Mouse (Mus musculus): ENCODE data around the gene AI837181.

Gene AI837181

DNA sequence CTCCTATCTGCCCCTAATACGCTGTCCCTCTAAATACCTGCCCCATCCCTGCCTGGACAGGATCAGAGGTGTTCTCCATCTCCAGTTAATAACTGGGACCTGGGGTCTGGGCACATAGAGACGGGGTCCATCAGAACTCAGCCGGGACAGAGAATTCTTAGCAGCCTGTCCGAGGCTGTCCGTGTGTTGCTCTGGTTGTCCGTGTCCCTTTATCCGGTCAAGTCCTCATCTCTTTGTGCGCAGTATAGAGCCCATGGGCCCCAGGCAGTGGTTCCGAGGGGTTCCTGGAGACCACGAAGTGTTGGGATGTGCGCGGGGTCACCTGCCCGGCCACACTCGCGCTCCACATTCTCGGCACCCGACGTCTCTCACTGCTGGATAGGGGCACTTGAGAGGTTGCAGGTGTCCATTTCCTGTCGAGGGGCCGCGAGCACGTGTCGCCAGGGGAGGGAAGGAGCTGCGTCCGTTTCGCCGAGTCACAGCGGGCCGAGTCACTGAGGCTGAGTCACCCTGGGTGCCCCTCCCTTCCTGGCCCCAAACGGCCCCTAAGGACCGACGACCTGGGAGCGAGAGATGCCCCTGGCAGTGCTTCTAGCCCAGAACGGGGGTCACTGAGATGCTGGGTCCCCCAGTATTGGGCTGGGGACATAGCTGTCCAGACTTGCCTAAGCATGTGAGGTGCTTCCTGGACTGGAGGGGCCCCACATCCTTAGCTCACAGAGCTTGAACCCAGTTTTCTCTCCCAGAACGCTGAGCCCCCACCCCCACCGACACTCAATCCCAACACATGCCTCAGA, 23.6 kb downstream of the AI837181 start:
- peak; percentile 47 to 54 for DNase-seq

DNA sequence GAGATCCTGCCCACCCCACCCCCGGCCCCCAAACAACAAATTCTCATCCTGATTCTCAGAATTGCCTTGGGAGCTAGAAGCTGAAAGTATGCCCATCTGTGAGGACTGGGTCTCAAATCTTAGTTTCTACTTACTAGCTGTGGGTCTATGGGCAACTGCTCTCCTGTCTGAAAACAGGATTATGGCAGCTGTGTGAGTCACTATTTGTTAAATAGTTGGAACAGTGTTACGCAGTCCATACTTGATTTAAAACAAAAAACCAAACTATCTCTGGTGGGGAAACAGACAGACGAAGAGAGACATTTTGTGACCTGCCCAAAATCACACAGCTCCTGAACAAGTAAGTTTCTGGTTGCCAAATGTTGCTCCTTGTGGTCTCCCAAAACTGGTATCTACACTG, 24.7 kb downstream of the AI837181 start:
- DNase-seq, result no peak

DNA sequence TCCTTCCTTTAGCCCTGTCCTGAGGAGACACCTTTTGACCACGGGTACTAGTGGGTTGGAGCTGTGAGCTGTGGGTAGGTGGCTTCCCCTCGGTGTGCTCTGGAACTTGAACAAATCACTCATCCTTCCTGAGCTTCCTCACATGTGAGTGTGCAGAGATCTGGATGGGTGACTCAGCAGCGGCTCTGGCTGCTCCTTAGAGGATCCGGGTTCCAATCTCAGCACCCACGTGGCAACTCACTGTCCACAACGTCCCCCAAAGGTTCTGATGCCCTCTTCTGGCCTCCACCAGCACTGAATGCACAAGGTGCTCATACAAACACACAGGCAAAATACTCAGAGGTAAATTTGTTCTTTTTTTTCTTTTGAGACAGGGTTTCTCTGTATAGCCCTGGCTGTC, 26.8 kb downstream of the AI837181 start:
- DNase-seq, result no peak

- DNase-seq, result no peak
Observed at GRCm38 (mm10) chr19:5455037-5455436, 30.1 kb downstream of the AI837181 start.

DNA sequence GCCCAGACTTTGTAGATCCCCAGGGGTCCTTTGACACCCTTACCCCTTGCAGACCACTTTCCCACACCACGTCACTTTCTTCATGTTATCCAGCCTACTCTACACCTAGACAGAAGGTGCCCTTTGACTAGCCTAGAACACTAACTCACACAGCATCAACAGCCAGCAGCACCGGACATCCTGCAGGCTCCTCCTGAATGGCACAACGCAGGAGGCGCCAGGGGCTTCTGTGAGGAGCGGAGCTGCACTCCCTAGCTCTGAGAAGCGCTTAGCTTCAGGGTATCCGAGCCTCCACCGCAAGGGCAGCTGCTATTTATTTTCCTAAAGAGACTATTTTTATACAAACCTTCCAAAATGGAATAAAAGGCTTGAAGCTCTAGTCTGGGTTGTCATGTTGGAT, 30.6 kb downstream of the AI837181 start:
- DNase-seq, result no peak

- no peak for DNase-seq
Observed at GRCm38 (mm10) chr19:5456241-5456921, 31.4 kb downstream of the AI837181 start.

GRCm38 (mm10) chr19:5456922-5457745, 32.2 kb downstream of the AI837181 start:
- peak; percentile 93 for DNase-seq

DNA sequence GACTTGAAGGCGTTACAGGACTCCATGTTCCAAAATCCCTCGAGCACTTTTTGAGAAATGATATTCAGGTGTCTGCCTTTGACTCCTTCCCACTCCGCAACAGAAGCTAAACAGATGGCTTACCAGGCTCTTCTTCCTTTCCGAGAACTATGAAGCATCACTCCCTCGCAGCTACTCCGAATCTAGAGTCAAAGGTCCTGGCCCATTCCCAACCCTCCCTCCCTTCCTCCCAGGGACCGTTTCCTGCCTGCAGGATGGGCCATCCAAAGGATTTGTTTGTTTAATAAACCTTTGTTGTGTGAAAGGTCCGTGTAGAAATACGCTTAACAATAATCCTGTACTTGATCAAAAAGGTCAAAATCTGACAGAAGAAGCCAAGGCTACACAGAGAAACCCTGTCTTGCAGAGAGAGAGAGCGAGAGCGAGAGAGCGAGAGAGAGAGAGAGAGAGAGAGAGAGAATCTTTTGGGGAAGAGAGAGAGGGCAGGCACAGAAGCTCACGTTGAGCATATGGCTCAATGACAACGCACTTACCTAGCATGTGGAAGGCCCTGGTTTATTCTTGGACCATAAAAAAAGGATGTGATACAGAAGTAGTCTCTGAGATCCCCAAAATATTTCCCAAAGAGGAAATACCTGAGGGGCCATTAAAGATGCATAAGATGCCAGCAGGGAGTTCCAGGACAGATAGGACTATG, 33.0 kb downstream of the AI837181 start, which contains the start of gene Ccdc85b:
Gene Ccdc85b (minus strand): TSS at position 149 of the 697 bp plus-strand sequence.
- DNase-seq, result no peak

GRCm38 (mm10) chr19:5459019-5459418, 34.1 kb downstream of the AI837181 start:
- no peak for DNase-seq

GRCm38 (mm10) chr19:5459896-5460295, 35.0 kb downstream of the AI837181 start:
- DNase-seq, result no peak

DNA sequence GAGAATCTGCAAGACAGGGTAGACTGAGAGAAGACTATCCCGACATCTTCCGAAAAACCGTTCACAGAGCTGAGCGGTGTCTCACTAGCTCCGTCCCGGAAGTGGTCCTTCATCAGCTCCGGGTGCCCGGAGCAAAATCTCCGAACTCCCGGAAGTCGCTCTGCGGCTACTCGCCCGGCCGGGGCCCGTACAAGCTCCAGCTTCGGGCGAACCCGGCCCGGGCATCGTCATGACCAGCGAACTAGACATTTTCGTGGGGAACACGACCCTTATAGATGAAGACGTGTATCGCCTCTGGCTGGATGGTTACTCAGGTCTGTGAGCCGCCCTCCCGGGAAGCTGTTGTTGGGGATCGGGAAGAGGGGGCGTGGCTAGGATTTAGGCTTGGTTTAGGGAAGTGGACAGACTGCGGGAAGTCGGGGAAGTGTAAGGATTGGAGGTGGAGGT, 35.5 kb downstream of the AI837181 start, which contains the start of gene Fibp:
Gene Fibp (plus strand): TSS at position 151 of the 447 bp plus-strand sequence.
- DNase-seq, result peak; percentile 92 to 93

DNA sequence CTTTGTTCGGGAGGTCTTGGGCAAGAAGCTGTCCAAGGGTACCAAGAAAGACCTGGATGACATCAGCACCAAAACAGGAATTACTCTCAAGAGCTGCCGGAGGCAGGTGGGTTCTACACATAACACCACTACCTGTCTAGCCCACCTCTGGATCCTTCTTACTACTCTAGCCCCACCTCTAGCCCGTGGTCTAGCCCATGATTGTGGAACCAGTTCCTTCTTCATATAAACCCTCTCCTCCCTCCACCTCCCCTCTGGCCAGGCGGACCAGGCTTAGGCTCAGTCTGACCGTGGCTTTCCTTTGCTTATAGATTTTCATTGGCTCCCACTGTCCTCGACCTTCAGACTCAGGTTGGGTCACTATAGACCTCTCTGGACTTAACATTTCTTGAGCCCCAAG, 36.5 kb downstream of the AI837181 start:
- no peak for DNase-seq

DNA sequence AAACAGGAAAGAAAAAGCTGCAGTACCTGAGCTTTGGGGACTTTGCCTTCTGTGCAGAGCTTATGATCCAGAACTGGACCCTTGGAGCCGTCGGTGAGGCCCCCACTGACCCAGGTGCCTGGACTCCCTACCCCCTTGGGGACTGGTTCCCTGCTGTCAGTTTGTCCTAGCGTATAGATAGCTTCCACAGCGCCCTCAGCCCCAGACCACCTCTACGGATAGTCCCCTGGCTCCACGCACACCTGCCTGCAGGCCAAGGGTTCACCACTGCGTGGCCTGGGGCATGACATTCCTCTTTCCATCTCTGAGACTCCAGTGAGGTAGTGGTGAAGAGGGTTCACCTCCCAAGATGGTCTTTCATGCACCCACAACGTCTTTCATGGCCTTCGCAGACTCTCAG, 38.3 kb downstream of the AI837181 start:
- no peak for DNase-seq

DNA sequence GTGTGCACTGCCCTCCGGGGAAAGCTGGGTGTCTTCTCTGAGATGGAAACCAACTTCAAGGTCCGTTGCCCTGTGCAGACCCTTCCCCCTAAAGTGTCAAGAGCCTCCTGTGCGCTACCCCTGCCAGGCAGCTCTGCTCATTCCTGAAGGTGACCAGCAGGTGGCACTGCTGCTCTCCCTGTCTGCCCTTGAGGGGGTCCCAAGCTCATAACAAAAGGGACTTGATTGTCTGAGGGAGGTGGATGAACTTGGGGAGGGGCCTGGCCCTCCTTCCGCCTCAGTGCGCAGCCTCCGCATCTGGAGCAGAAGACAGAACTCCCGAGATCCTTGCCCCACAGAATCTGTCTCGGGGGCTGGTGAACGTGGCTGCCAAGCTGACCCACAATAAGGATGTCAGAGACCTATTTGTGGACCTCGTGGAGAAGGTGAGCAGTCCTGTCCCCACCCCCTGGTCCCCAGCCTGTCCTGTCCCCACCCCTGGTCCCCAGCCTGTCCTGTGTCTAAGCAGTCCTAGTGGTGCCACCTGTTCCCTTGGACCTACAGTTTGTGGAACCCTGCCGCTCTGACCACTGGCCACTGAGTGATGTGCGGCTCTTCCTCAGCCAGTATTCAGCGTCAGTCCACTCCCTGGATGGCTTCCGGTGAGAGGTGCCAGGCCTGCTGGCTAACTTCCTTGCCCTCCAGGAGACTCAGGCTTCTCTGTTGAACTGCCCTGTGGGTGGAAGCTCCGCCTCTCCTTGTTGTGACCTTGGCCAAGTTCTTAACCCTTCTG, 39.0 kb downstream of the AI837181 start:
- peak; percentile 68 to 71 for DNase-seq

DNA sequence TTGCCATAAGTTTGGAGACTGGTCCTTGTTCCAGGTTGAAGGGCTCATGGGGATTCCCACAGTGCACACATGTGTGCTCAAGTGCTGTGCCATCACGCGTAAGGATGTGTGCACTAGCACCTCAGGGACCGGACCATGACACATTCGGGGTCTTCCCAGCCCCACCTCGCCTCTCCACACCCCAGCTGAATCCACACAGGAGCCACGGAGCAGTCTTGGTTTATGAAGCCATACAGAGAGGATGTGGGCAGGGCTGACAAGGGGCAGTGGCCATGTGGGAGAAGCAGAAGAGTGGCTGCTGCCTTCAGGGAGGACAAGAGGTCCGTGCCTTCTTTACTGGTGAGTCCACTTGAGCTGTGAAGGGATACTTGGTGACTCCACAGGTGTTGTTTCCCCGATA, 40.1 kb downstream of the AI837181 start:
- DNase-seq, result no peak

DNA sequence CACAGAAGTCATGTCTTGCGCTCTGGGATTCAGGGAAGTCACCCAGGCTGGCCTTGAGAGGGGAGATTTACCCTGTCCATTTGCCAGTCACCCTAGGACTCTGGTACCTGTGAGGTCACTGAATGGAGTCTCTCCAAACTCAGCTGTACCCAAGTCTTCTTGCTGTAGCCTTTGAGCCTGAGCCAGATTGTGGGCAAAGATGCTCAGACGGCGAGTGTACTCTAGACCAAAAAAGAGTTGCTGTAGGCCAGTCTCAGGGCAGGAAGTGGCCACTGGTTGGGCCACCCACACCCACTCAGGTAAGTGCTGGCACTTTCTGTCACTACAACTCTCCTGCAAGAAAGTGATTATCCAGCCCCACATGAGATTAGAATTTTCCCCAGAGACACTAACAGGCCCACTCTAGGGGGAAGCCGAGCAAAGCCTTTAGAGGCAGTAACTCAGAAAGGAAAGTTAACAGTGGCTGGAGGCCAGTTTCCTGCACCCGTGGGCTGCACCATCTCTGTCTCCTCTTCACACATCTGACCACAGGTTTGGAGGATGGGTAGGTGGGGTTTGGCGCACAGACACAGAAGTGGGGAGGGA, 42.1 kb downstream of the AI837181 start:
- no peak for DNase-seq

GRCm38 (mm10) chr19:5468374-5468773, 43.4 kb downstream of the AI837181 start, which contains the start of gene Ctsw:
Gene Ctsw (minus strand): TSS chr19:5468507.
- no peak for DNase-seq

DNA sequence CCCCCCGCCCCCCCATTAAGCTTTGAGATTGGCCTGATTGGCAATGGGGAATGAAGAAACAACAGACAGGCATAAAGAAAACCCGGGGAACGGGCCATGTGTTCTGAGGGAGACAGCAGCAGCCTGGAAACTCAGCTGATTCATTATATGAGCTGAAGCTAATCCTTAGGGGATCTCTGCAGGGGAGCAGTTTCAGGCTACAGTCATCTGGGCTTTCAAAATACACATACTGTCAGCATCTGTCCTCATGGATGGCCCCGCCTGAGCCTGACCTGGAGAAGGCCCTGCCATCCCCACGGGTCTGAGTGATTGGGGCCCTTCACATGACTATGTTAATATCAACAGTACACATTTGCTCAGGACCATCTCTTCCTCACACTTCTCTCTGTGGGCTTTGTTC, 46.9 kb downstream of the AI837181 start:
- DNase-seq, result no peak

DNA sequence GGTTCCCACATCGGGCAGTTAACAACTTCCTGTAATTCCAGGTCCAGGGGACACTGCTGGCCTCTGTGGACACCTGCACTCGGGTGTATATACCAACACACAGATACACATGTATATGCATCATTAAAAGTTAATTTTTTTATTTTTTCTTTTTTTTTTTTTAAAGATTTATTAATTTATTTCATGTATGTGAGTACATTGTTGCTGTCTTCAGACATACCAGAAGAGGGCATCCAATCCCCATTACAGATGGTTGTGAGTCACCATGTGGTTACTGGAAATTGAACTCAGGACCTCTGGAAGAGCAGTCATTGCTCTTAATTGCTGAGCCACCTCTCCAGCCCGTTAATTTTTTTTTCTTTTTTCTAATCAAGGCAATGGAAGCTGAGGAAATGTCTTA, 47.9 kb downstream of the AI837181 start:
- DNase-seq, result no peak

DNA sequence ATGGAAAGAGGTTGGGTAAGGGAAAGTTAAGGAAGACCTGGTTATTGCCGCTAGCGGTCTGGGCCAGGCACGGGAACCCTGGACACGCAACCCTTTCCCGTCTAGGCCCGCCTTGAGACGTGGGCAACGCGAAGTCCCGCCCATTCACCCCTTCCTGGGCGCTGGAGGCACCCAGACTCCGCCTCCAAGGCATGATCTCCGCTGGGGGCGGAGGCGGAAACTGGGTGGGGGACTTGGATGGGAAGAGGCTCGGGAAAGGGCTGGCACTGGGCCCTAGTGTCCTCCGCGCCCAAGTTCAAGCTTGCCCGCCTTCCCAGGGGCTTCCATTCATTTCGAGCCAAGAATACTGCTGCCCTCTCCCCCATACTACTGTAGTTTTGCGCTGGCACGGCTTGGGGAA, 48.8 kb downstream of the AI837181 start, which contains the start of gene Efemp2:
Gene Efemp2 (plus strand): TSS at position 235 of the 400 bp plus-strand sequence.
- no peak for DNase-seq
